Mouse (Mus musculus) central nervous system, embryonic 18 days (tissue): ENCODE data around the gene Mcrs1. TPM values are rescaled to one million over a fixed set of nuclear protein-coding genes. Genes with fewer than 3 reads are reported as not detected.

Source experiments
- polyA plus RNA-seq: library from polyadenylated mRNA; depleted of rRNA; stranded (reverse); fragments of >200 nt; gene quantifications from 2 replicates; pipeline ENCODE4 v1.2.3, GENCODE M21; 2012; rRNA removed

Gene Mcrs1
- polyA plus RNA-seq, result 142 and 145 TPM in 2 replicates

DNA sequence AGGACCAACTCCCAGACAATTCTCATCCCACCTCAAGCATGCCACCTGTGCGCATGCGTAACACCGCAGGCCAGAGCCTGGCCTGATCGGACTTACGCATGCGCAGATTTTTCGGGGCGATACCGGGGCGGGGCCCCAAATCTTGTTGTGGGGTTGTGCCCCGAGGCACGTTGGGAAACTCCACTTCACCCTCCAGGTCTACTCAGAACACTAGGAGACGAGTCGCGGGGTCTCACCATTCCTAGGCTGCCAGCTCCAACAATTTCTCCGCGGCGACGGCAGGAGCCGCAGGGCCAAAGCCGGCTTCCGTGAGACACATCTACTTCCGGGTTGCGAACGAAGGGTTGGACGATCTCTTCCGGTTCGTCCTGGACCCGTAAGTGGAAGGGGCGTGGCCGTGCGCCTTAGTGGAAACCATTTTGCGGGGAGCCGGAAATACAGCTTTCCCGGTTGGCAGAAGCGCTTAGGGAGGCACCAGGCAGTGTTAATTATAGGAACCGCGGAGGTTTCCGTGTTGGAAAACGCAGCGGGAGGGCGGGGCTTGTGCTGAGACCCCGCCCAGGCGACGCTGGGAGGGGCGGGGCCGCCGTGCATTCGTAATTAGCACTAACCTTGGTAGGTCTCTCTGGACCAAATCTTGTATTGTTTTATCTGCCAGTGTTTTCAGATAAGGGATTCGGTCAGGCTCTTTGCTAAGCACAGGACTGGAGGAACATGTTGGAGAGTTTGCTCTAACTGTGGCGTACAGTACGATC is at the start of gene Mcrs1:
Gene Mcrs1, minus strand, starts transcription at position 336 of the 755 bp plus-strand sequence.

DNA sequence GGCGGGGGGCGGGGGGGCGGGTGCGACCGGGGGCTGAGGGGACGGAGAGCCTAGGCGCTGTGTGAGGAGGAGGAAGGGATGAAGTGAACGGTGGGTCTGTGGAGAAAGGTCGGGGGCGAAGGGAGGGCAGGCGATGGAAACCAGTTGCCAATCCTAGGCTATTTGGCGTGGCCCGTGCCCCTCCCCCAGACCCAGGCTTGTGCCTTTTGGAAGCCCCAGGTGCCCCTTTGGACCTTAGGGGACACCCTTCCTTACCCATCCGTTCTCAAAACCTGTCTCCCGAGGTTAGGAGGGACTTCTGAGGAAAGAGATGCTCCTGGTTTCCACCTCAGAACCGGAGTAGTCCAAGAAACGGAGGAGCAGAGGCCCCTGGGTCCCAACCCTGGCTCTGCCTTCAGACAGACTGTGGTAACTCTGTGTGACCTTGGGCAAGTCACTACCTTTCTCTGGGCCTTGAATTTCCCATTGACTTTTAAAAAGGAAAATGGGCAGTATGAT is 43.8 kb upstream of the Mcrs1 start, which contains the start of gene Fam186b:
Gene Fam186b, minus strand, starts transcription at position 405 of the 498 bp plus-strand sequence.

DNA sequence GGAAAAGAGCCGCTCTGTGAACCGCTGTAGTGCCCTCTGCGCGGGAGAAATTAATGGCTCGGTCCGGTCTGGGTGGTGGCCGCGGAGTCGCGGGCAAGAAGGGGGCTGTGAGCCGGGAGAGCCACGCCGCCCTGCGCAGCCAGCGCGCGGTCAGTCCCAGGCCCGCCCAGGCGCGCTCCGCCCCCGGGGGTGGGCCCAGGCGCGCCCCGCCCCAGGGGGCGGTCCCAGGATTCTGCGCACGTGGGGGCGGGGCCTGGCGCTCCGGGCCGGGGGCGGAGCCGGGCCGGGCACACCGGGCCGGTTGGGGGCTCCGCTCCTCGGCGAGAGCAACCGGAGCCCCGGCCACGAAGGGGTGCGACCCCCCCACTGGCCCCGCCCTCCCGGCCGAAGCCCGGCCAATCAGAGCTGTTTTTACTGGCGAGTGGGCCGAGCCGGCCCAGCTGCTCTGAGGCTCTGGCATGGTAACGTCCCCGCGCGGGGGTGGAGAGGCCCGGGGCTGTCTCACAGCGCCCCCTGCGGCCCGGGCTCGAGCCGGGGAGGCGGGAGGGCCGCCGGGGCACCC is 43.1 kb upstream of the Mcrs1 start, which contains the start of gene Prpf40b:
Gene Prpf40b, plus strand, starts transcription at position 275 of the 562 bp plus-strand sequence.

DNA sequence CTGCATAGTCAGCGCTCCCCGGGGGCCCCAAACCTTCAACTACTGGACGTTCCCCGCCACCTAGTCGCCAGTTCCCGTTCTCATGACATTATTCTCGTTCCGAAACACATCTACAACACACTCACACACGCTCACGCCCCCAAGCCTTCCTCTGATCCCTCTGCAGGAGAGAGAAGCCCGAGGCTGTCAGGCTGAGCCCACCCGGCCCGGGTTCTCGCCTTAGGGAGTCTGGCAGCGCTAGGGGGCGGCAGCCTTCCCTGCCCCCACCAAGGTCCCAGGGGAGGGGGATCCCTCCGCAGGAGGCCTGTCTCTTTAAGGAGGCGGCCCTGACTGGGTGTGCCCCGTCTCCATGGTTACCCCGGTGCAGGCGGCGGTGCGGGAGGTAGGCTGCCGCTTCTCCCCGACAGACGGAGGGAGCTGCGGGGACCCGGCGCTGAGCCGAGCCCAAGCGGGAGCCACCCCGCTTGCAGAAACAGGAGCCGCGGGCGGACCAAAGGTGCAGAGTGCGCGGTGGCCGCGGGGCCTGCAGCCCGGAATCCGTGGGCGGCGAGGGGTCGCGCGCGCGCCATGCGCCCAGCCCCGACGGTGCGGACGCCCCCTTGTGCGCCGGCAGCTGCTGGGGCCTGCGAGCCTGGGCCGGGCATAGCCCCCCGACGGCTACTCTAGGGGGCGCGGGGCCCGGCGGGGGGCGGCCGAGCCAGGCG is 27.4 kb downstream of the Mcrs1 start, which contains the start of gene Kcnh3:
Gene Kcnh3, plus strand, starts transcription at position 654 of the 704 bp plus-strand sequence.

Other genes starting within 250 kb of the Mcrs1 start
- 32.6 and 36.8 TPM in 2 replicates for gene Tuba1c, start 222.1 kb downstream of the Mcrs1 start, polyA plus RNA-seq
- gene Prph, start 196.8 kb downstream of the Mcrs1 start, polyA plus RNA-seq, result 7.2 and 58.2 TPM in 2 replicates
- gene Troap, start 177.4 kb downstream of the Mcrs1 start, polyA plus RNA-seq, result 5.7 and 7.4 TPM in 2 replicates
- 4.2 and 4.5 TPM in 2 replicates for gene C1ql4, start 164.1 kb downstream of the Mcrs1 start, polyA plus RNA-seq
- gene Dnajc22, start 158.8 kb downstream of the Mcrs1 start, polyA plus RNA-seq, result 0.54 and 0.68 TPM in 2 replicates
- gene Spats2, start 126.0 kb downstream of the Mcrs1 start, polyA plus RNA-seq, result 37.9 and 39.9 TPM in 2 replicates
- gene Kcnh3, start 27.1 kb downstream of the Mcrs1 start, polyA plus RNA-seq, result 12.2 and 12.6 TPM in 2 replicates
- 181 and 191 TPM in 2 replicates for gene Prpf40b, start 43.1 kb upstream of the Mcrs1 start, polyA plus RNA-seq
- 0.58 and 0.78 TPM in 2 replicates for gene Fam186b, start 43.9 kb upstream of the Mcrs1 start, polyA plus RNA-seq
- gene Fmnl3, start 118.5 kb upstream of the Mcrs1 start, polyA plus RNA-seq, result 21.3 and 22.4 TPM in 2 replicates
- gene Tmbim6, start 140.9 kb upstream of the Mcrs1 start, polyA plus RNA-seq, result 211 and 217 TPM in 2 replicates
- 15.9 and 17.0 TPM in 2 replicates for gene Nckap5l, start 205.8 kb upstream of the Mcrs1 start, polyA plus RNA-seq
- gene Bcdin3d, start 222.8 kb upstream of the Mcrs1 start, polyA plus RNA-seq, result 10.5 and 11.0 TPM in 2 replicates